Mouse (Mus musculus) heart, embryonic 16.5 days (tissue): ENCODE measurements around the gene Arid5b. TPM values are rescaled to one million over a fixed set of nuclear protein-coding genes. Genes with fewer than 3 reads are reported as not detected.
A peak's percentile ranks its signal among the peaks of the same experiment; 100 is the strongest.

ENCODE experiments used
- ATAC-seq: fragments of 200-750 bp; cut with Nextera tagmentation; replicated peaks from 2 replicates; pipeline ENCODE4 v1.8.0; 2017; ENCODE audit warnings: moderate number of reproducible peaks; ENCODE audit not compliant: insufficient read depth, low FRiP score; ENCODE audit errors: extremely low read depth
- H3K27ac ChIP-seq: fragments of 300-500 bp; sonication (generic); 2 replicates; pipeline ENCODE4 v1.5.1; 2014; ENCODE audit warnings: mild to moderate bottlenecking, low read length, control low read depth, moderate library complexity
- H3K27me3 ChIP-seq: fragments of 300-500 bp; sonication (generic); 2 replicates; pipeline ENCODE4 v1.6.1; 2014; ENCODE audit warnings: low read length, mixed read lengths; ENCODE audit not compliant: control insufficient read depth, insufficient read depth
- H3K36me3 ChIP-seq: fragments of 300-500 bp; sonication (generic); 2 replicates; pipeline ENCODE4 v1.6.1; 2014; ENCODE audit not compliant: control insufficient read depth, insufficient read depth
- H3K4me1 ChIP-seq: fragments of 300-500 bp; sonication (generic); 2 replicates; pipeline ENCODE4 v1.6.1; 2014; ENCODE audit warnings: low read length, mixed read lengths; ENCODE audit not compliant: control insufficient read depth, insufficient read depth
- H3K4me2 ChIP-seq: fragments of 300-500 bp; sonication (generic); 2 replicates; pipeline ENCODE4 v1.6.1; 2014; ENCODE audit warnings: low read depth, mild to moderate bottlenecking, control low read depth, low read length
- H3K4me3 ChIP-seq: fragments of 300-500 bp; sonication (generic); 2 replicates; pipeline ENCODE4 v1.5.1; 2014; ENCODE audit warnings: mild to moderate bottlenecking, control low read depth, low read length
- H3K9ac ChIP-seq: fragments of 300-500 bp; sonication (generic); 2 replicates; pipeline ENCODE4 v1.6.1; 2014; ENCODE audit warnings: low read length, control low read depth
- H3K9me3 ChIP-seq: fragments of 300-500 bp; sonication (generic); replicated peaks from 2 replicates; pipeline ENCODE4 v1.6.1; 2016; ENCODE audit warnings: low read length; ENCODE audit not compliant: control insufficient read depth
- WGBS: fragments of 180-500 bp; shearing (Covaris S2); extraction: QIAGEN DNeasy Blood & Tissue Kit; methylation state at CpG from one replicate; pipeline ENCODE4 v1.1.7; 2014; 5-methylcytosine and 5-hydroxymethylcytosine counted together
- polyA plus RNA-seq: library from polyadenylated mRNA; unstranded; fragments of >200 nt; fragmentation: Nextera tagmentation; extraction: Ambion mirVana; gene quantifications from 2 replicates; pipeline ENCODE4 v1.2.1, GENCODE M21; 2015

Gene Arid5b
- polyA plus RNA-seq, 1 experiment from 2014 or later, result 19.6 TPM

- Histone ChIP-seq H3K4me2 (no peak overlapping the region), H3K27me3 (no peaks in the 10 kb centered on the region), H3K36me3 (peaks cover 16% of the 10 kb centered on the region), H3K4me1 (peaks cover 18% of the 10 kb centered on the region), H3K4me3 (no peak overlapping the region), H3K9me3 (no peaks in the 10 kb centered on the region), H3K27ac (peak overlapping the region; percentile 42), H3K9ac (no peak overlapping the region)
- no peak for ATAC-seq
- 53% methylated on average over 22 of the region's 22 CpGs for WGBS
Measured at GRCm38 (mm10) chr10:68229640-68230565, 48.6 kb downstream of the Arid5b start.

- no peak overlapping the region for H3K4me3 ChIP-seq
- WGBS, result 90% methylated on average over 2 of the region's 2 CpGs
- no peak for ATAC-seq
- H3K4me2 ChIP-seq, result no peak overlapping the region
- no peaks in the 10 kb centered on the region for H3K9me3 ChIP-seq
- peaks cover 8% of the 10 kb centered on the region for H3K36me3 ChIP-seq
- H3K9ac ChIP-seq, result no peak overlapping the region
- no peaks in the 10 kb centered on the region for H3K27me3 ChIP-seq
- peaks cover 15% of the 10 kb centered on the region; the same call in 1 of the 2 replicates for H3K4me1 ChIP-seq
- H3K27ac ChIP-seq, result no peak overlapping the region
Measured at GRCm38 (mm10) chr10:68222676-68223075, 55.9 kb downstream of the Arid5b start.

GRCm38 (mm10) chr10:68222012-68222411, 56.5 kb downstream of the Arid5b start:
- Histone ChIP-seq H3K36me3 (peaks cover 14% of the 10 kb centered on the region), H3K4me3 (no peak overlapping the region), H3K9me3 (peaks cover 4% of the 10 kb centered on the region), H3K4me2 (no peak overlapping the region), H3K27me3 (no peaks in the 10 kb centered on the region), H3K27ac (peak overlapping the region; percentile 59; the same call in 1 of the 2 replicates), H3K4me1 (peaks cover 15% of the 10 kb centered on the region; the same call in 1 of the 2 replicates), H3K9ac (no peak overlapping the region)
- ATAC-seq, result no peak
- WGBS, result 84% methylated on average over 3 of the region's 3 CpGs

- no peak overlapping the region for H3K4me3 ChIP-seq
- WGBS, result 29% methylated on average over 9 of the region's 9 CpGs
- H3K4me2 ChIP-seq, result peak overlapping the region; percentile 45
- no peak overlapping the region; the same call in 1 of the 2 replicates for H3K9ac ChIP-seq
- no peaks in the 10 kb centered on the region for H3K27me3 ChIP-seq
- H3K36me3 ChIP-seq, result peaks cover 26% of the 10 kb centered on the region
- peak; percentile 79 for ATAC-seq
- peaks cover 15% of the 10 kb centered on the region; the same call in 1 of the 2 replicates for H3K4me1 ChIP-seq
- H3K9me3 ChIP-seq, result peaks cover 9% of the 10 kb centered on the region
- peak overlapping the region; percentile 89 for H3K27ac ChIP-seq
Measured at GRCm38 (mm10) chr10:68219327-68219726, 59.2 kb downstream of the Arid5b start.

- Histone ChIP-seq H3K4me1 (peaks cover 15% of the 10 kb centered on the region; the same call in 1 of the 2 replicates), H3K4me3 (no peak overlapping the region), H3K36me3 (peaks cover 26% of the 10 kb centered on the region), H3K27ac (peak overlapping the region; percentile 89), H3K9me3 (peaks cover 9% of the 10 kb centered on the region), H3K4me2 (no peak overlapping the region), H3K9ac (no peak overlapping the region), H3K27me3 (no peaks in the 10 kb centered on the region)
- no peak for ATAC-seq
- WGBS, result 63% methylated on average over 4 of the region's 4 CpGs
Measured at GRCm38 (mm10) chr10:68218678-68219077, 59.9 kb downstream of the Arid5b start.

- WGBS, result 89% methylated on average over 9 of the region's 9 CpGs
- Histone ChIP-seq H3K27me3 (no peaks in the 10 kb centered on the region), H3K9me3 (peaks cover 9% of the 10 kb centered on the region), H3K27ac (no peak overlapping the region), H3K9ac (no peak overlapping the region), H3K4me2 (no peak overlapping the region), H3K4me3 (no peak overlapping the region), H3K4me1 (peaks cover 20% of the 10 kb centered on the region), H3K36me3 (peaks cover 20% of the 10 kb centered on the region)
- no peak for ATAC-seq
Measured at GRCm38 (mm10) chr10:68214809-68215468, 63.6 kb downstream of the Arid5b start.

GRCm38 (mm10) chr10:68212061-68212915, 66.3 kb downstream of the Arid5b start:
- WGBS, result 41% methylated on average over 10 of the region's 10 CpGs
- no peak for ATAC-seq
- H3K4me1 ChIP-seq, result peaks cover 19% of the 10 kb centered on the region

GRCm38 (mm10) chr10:68211514-68211913, 67.0 kb downstream of the Arid5b start:
- Histone ChIP-seq H3K9ac (no peak overlapping the region), H3K4me1 (peaks cover 19% of the 10 kb centered on the region), H3K36me3 (peaks cover 9% of the 10 kb centered on the region), H3K27ac (peak overlapping the region; percentile 13; the same call in 1 of the 2 replicates), H3K9me3 (peaks cover 1% of the 10 kb centered on the region; the same call in 1 of the 2 replicates), H3K4me2 (peak overlapping the region; percentile 5; the same call in 1 of the 2 replicates), H3K4me3 (no peak overlapping the region), H3K27me3 (no peaks in the 10 kb centered on the region)
- ATAC-seq, result no peak
- 56% methylated on average over 2 of the region's 2 CpGs for WGBS

More at GRCm38 (mm10) chr10:68212061-68212915, 66.3 kb downstream of the Arid5b start:
- H3K36me3 ChIP-seq, result peaks cover 15% of the 10 kb centered on the region
- H3K27ac ChIP-seq, result peak overlapping the region; percentile 13; the same call in 1 of the 2 replicates
- no peaks in the 10 kb centered on the region for H3K27me3 ChIP-seq
- no peak overlapping the region for H3K4me3 ChIP-seq
- H3K9me3 ChIP-seq, result peaks cover 8% of the 10 kb centered on the region
- peak overlapping the region; percentile 5; the same call in 1 of the 2 replicates for H3K4me2 ChIP-seq
- H3K9ac ChIP-seq, result no peak overlapping the region
